Mouse (Mus musculus): ENCODE data around the gene Samd4b.

The Samd4b gene

GRCm38 (mm10) chr7:28505585-28505984, 92.4 kb downstream of the Samd4b start:
- no peak for DNase-seq (ENCODE audit: low read depth, low spot score)

DNA sequence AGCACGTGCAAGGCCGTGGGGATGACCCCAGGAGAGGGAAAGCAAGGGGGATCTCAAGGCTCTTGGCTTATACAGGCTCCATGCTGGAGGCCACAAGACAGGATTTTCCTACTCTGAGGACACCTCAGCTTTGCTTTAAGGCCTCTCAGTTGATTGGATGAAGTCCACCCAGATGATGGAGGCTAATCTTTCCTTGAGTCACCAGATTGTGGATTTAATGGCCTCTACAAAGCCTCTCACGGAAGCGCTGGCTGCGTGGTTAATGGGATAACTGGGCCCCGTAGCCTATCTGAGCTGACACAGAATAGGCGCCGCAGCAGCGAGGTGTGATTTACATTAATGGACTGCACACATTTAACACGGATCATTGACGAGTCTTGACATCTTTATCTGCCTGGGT, 102.5 kb downstream of the Samd4b start:
- no peak for DNase-seq (ENCODE audit: low read depth, low spot score)

GRCm38 (mm10) chr7:28492310-28492709, 105.6 kb downstream of the Samd4b start:
- no peak for DNase-seq (ENCODE audit: low read depth, low spot score)

GRCm38 (mm10) chr7:28490903-28491302, 107.0 kb downstream of the Samd4b start:
- DNase-seq (ENCODE audit: low read depth, low spot score), result no peak

- DNase-seq (ENCODE audit: low read depth, low spot score), result no peak
These were observed 107.5 kb downstream of the Samd4b start for GRCm38 (mm10) chr7:28490410-28490809.

- no peak for DNase-seq (ENCODE audit: low read depth, low spot score)
These were observed 109.9 kb downstream of the Samd4b start for GRCm38 (mm10) chr7:28488030-28488491.

GRCm38 (mm10) chr7:28484192-28484591, 113.8 kb downstream of the Samd4b start:
- DNase-seq (ENCODE audit: low read depth, low spot score), result no peak

DNA sequence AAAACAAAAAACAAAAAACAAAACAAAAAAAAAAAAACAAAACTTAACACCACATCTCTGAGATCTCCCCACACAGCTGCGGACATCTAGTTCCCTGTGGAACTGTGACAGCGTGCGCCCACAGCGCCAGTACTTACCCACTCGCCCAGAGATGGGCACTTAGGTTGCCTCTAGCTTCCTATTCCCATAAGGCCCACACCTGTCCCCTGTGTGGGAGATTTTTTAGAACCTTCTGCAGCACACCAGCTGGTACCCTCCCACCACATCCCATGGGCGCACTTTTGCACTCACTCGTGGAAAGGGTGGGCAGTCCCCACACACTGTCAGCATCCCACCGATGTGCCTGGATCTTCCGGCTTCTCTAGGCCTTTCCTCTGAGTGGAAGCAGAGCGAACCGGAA, 115.1 kb downstream of the Samd4b start:
- DNase-seq (ENCODE audit: low read depth, low spot score), result no peak

- no peak for DNase-seq (ENCODE audit: low read depth, low spot score)
These were observed 119.1 kb downstream of the Samd4b start for GRCm38 (mm10) chr7:28478854-28479253.

GRCm38 (mm10) chr7:28477363-28477762, 120.6 kb downstream of the Samd4b start:
- no peak for DNase-seq (ENCODE audit: low read depth, low spot score)

DNA sequence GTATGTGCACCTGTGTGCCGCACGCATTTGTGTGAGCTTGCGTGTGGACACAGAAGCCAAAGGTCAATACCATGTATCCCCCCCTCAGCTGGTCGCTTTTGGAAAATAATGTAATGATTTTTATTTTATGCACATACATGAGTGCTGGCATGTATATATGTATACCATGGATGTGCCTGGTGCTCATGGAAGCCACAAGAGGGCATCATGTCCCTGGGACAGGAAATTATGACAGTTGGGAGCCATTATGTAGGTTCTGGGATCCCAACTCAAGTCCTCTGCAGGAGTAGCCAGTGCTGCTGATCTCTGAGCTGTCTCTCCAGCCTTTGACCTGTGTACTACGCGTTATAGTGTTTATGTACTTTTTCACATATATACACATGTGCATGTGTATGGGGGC, 121.8 kb downstream of the Samd4b start:
- DNase-seq (ENCODE audit: low read depth, low spot score), result no peak

- DNase-seq (ENCODE audit: low read depth, low spot score), result no peak
These were observed 130.7 kb downstream of the Samd4b start for GRCm38 (mm10) chr7:28467213-28467751.

DNA sequence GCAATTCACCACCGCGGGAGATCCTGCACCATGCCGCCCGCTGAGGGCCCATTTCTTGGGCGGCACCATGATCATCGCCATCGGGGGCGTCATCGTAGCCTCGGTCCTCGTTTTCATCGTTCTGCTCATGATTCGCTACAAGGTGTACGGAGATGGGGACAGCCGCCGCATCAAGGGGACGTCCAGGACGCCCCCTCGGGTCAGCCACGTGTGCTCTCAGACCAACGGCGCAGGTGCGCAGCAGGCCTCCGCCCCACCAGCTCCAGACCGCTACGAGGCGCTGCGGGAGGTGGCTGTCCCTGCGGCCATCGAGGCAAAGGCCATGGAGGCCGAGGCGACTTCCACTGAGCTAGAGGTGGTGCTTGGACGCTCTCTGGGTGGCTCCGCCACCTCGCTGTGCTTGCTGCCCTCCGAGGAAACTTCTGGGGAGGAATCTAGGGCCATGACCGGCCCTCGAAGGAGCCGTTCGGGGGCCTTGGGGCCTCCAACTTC, 131.2 kb downstream of the Samd4b start:
- no peak for DNase-seq (ENCODE audit: low read depth, low spot score)

DNA sequence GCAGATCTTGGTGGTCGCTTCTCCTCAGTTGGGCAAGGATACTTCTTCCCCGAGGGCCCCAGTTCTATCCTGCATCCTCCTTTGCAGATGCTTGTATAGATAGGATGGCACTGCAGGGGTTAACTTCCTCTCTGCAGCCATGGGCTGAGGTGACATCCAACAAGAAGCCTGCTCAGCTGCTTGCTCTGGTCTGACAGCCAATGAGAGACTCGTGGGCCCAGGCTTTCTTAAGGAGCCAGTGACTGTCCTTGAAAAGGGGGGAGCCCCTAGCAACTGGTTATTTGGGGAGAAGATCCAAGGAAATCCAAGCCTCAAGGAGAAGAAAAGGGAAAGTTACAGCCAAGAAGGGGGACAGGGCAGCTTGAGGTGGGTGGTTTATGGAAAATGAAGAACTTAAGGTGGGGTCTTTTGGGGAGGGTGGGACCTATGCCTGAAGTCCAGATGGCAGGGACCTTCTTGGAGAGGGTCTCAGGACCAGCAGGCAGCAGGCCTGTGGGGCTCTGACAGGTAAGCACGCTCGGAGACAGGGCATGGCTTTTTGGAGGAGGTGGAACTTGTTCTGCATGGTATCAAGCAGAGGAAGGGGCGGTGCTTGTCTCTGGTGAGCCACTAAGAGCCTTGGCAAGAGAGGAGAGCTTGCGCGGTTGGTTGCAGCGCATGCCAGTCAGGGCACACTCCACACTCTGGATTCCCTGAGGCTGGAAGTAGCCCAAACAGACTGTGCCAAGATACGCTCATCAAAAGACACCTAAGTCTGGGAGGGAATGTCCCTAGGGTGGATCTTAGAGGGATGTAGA, 133.3 kb downstream of the Samd4b start:
- DNase-seq (ENCODE audit: low read depth, low spot score), result peak; percentile 61

- DNase-seq (ENCODE audit: low read depth, low spot score), result no peak
These were observed 135.2 kb downstream of the Samd4b start for GRCm38 (mm10) chr7:28462769-28463168.

- no peak for DNase-seq (ENCODE audit: low read depth, low spot score)
These were observed 137.6 kb downstream of the Samd4b start for GRCm38 (mm10) chr7:28460361-28460760.

DNA sequence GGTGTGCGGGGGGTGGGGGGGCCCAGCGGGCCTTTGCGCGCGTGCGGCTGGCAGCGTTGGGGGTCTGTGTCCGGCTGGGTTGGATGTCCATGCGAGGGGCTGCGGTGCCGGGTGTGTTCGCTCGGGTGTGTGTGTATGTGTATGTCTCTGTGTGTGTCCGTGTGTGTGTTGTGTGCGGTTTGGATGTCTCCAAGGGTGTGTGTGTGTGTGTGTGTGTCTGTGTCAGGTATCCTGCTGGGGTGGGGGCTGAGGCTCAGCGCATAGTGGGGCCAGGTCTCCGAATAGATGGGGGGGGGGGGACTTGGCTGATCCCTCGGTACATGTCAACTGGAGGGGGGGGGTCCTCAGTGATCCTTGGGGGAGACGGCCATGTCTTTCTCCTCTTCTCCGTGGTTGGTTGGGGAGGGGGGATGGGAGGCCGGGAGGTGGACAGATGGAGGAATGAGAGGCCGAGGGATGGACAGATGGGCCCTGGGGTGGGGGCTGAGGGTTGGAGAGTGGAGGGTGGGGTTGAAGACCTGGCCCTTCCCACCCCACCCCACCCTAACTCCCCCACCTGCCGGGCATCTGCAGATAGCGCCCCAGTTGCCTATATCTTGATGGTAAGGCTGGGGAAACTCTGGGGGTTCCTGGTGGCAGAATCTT, 145.5 kb downstream of the Samd4b start:
- no peak for DNase-seq (ENCODE audit: low read depth, low spot score)

GRCm38 (mm10) chr7:28451531-28452360, 146.2 kb downstream of the Samd4b start, which contains the start of gene Lrfn1:
Gene Lrfn1 (plus strand): TSS chr7:28451980.
- DNase-seq (ENCODE audit: low read depth, low spot score), result no peak

GRCm38 (mm10) chr7:28447865-28448820, 149.8 kb downstream of the Samd4b start:
- DNase-seq (ENCODE audit: low read depth, low spot score), result no peak

- DNase-seq (ENCODE audit: low read depth, low spot score), result no peak
These were observed 150.7 kb downstream of the Samd4b start for GRCm38 (mm10) chr7:28447101-28447830.
